Mouse (Mus musculus) liver, adult 2 months (tissue): ENCODE results near the gene Arhgef2.

Source experiments
- CTCF ChIP-seq: fragments of 200-500 bp; IDR thresholded peaks from 2 replicates; pipeline ENCODE4 v1.5.1; 2011; ENCODE audit warnings: low read depth, low read length, control low read depth
- POLR2A ChIP-seq: fragments of 200-500 bp; IDR thresholded peaks from 2 replicates; pipeline ENCODE4 v1.6.1; 2011; ENCODE audit warnings: low read length, control low read depth; ENCODE audit not compliant: insufficient read depth; ENCODE audit errors: extremely low read depth

- no peak for TF ChIP-seq POLR2A
- TF ChIP-seq CTCF, result no peak
Measured at GRCm38 (mm10) chr3:88570341-88570740, 35.4 kb upstream of the Arhgef2 start.
